Mouse (Mus musculus) kidney, adult 2 months (tissue): ENCODE measurements at regions not wholly inside any gene's neighbourhood (a gene's known extent, or its start where the extent isn't known, plus 50 kb on each side); places are given as distances from the start of the nearest gene placed in this dataset.

Experiments
- CTCF ChIP-seq: fragments of 200-500 bp; conservative IDR thresholded peaks from 2 replicates; pipeline ENCODE4 v1.5.1; 2011; ENCODE audit warnings: low read depth, mild to moderate bottlenecking, control low read depth, low read length, moderate library complexity, mixed read lengths; ENCODE audit not compliant: insufficient read depth, insufficient read length
- POLR2A ChIP-seq: fragments of 200-500 bp; IDR thresholded peaks from one replicate; pipeline ENCODE4 v1.6.1; 2011; ENCODE audit warnings: low read depth, low read length, control low read depth

DNA sequence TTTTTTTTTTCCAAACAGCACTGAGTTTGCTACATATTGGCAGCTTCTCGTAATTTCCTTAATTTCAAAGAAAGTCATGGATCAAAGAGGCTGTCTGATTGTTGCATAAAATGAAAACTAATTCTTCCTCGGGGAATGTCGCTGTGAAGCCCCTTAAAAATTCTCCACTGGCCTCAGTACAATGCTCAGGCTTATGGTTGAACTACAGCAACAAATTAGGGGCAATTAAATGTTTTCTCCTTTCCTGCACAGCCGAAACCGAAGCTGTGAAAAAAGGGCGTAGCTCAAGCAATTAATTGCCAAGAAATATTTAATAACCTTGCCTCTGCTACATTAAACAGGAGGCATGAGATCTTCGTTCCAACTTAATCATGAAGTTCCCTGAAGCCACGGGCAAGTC lies 61.8 kb downstream of the Csl start:
- no peak for TF ChIP-seq POLR2A
- no peak for TF ChIP-seq CTCF
